Mouse (Mus musculus): Measurements from ENCODE around the gene Gm21992. TPM values are rescaled to one million over a fixed set of nuclear protein-coding genes. Genes with fewer than 3 reads are reported as not detected.

The Gm21992 gene
- polyA plus RNA-seq, 1 experiment from 2014 or later = 41.5 TPM

DNA sequence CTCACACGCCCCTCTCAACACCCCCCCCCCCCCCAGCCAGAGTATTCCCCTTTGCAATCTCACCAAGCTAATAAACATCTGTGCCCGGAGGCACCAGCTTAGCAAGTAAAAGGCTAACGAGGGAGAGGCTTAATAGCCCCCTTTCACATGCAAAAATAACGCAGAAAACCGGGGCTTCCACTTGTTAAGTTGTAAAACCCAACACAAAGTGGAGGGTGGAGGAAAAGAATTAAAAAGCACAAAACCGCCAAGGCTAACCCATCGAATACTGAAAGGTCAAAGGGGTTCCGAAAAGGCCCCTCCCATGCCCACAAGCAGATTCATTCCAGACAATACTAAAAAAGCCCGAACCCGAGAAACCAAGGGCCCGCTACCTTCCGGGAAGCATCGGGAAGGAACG, 1.1 kb downstream of the Gm21992 start:
- Histone ChIP-seq H3K9me3 (replicated peaks) (no peaks in the 10 kb centered on the region), H3K4me1 (peaks cover 22% of the 10 kb centered on the region), H3K4me3 (peak overlapping the region; percentile 81), H3K27ac (peak overlapping the region; percentile 93; the same call in 1 of the 2 replicates), H3K27me3 (no peaks in the 10 kb centered on the region), H3K36me3 (no peaks in the 10 kb centered on the region), H3K9ac (peak overlapping the region; percentile 82), H3K4me2 (replicated peaks) (peak overlapping the region; percentile 96)
- ATAC-seq (ENCODE audit: low FRiP score) = no peak
- WGBS = 0% methylated on average over 14 of the region's 14 CpGs

DNA sequence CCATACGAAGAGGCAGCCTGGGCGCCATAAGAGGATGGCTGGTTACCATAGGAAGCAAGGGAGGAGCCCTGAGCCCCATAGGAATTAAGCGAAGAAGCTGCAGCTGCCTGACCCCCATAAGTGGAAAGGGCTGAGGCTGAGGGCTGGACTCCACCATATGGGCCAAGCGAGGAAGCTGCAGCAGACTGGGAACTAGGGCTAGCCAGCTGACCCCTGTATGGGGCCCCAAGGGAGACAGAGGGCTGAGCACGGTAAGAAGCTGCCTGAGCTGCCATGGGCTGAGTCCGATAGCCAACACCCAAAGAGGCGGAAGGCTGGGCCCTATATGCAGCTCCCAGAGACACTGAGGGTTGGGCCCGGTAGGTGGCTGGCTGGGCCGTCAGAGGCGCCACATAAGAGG, 8.1 kb downstream of the Gm21992 start:
- Histone ChIP-seq H3K4me1 (peaks cover 15% of the 10 kb centered on the region), H3K27me3 (no peaks in the 10 kb centered on the region), H3K36me3 (peaks cover 55% of the 10 kb centered on the region), H3K4me3 (no peak overlapping the region), H3K9me3 (replicated peaks) (no peaks in the 10 kb centered on the region), H3K27ac (no peak overlapping the region), H3K9ac (no peak overlapping the region), H3K4me2 (replicated peaks) (no peak overlapping the region)
- no peak for ATAC-seq (ENCODE audit: low FRiP score)
- WGBS = 79% methylated on average over 10 of the region's 10 CpGs

DNA sequence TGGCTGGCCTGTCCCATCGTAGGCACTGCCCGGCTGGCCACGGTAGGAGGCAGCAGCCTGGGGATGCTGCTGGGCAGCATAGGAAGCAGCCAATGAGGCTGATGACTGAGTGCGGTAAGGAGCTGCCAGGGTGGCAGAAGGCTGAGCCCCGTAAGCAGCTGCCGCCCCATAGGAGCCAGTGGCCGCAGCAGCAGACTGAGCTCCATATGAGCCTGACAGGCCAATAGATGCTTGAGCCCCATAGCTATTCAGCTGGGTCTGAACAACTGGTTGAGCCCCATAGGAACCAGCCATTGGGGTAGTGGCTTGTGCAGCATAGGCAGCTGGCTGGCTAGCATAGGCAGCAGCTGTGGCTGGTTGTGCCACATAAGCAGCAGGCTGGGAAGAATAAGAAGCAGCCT, 8.7 kb downstream of the Gm21992 start:
- no peak overlapping the region for H3K4me3 ChIP-seq
- WGBS = 90% methylated on average over 7 of the region's 7 CpGs
- H3K4me2 ChIP-seq (replicated peaks) = no peak overlapping the region
- no peaks in the 10 kb centered on the region for H3K27me3 ChIP-seq
- H3K36me3 ChIP-seq = peaks cover 59% of the 10 kb centered on the region
- peaks cover 9% of the 10 kb centered on the region; the same call in 1 of the 2 replicates for H3K4me1 ChIP-seq
- H3K9me3 ChIP-seq (replicated peaks) = no peaks in the 10 kb centered on the region
- H3K27ac ChIP-seq = no peak overlapping the region
- H3K9ac ChIP-seq = no peak overlapping the region
- ATAC-seq (ENCODE audit: low FRiP score) = no peak; the same call in 1 of the 2 replicates

DNA sequence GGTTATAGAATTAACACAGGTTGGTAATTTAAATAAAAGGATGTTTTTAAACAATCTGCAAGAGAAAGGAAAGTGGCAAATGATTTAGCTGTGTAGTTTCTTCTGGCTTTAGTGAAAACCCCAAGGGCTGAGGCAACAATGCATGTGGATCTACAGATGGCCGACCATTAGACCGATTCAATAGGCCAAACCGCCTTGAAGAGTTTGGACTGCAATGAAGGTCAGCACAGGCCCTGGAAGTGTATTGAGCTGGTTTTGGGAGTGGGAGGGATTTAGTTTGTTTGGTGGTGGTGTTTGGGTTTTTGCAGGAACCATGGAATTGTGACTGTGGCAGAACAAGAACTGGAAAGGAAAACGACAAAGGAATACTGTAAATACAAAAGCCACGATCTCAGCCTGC, 12.3 kb downstream of the Gm21992 start:
- no peaks in the 10 kb centered on the region for H3K27me3 ChIP-seq
- H3K4me1 ChIP-seq = peaks cover 13% of the 10 kb centered on the region
- no peak overlapping the region for H3K4me3 ChIP-seq
- no peak overlapping the region for H3K27ac ChIP-seq
- no peak overlapping the region for H3K4me2 ChIP-seq (replicated peaks)
- ATAC-seq (ENCODE audit: low FRiP score) = no peak
- H3K36me3 ChIP-seq = peaks cover 65% of the 10 kb centered on the region
- WGBS = 96% methylated on average over 5 of the region's 5 CpGs
- no peak overlapping the region for H3K9ac ChIP-seq
- H3K9me3 ChIP-seq (replicated peaks) = no peaks in the 10 kb centered on the region

DNA sequence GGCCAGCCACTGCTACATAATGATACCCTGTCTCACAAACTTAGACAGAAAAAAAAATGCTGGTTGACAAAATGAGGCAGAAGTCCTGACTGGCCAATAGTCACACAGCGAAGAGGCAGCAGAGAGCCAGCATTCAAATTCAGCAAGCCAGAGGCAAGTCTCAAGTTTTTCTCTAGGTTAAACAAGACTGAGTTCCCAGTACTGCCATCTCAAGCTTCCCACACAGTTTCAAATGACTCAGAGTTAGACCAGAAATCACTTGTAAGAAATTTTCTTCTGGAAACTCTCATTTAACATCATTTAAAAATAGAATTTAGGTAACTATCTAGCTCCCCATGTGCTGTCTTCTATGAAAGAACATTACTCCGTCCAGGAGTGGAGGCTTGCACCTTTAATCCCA, 13.6 kb downstream of the Gm21992 start:
- no peak overlapping the region for H3K9ac ChIP-seq
- 98% methylated on average over 2 of the region's 2 CpGs for whole genome bisulfite sequencing
- no peaks in the 10 kb centered on the region for H3K27me3 ChIP-seq
- no peak overlapping the region for H3K27ac ChIP-seq
- no peak for ATAC-seq (ENCODE audit: low FRiP score)
- no peaks in the 10 kb centered on the region for H3K9me3 ChIP-seq (replicated peaks)
- peaks cover 5% of the 10 kb centered on the region for H3K4me1 ChIP-seq
- no peak overlapping the region for H3K4me3 ChIP-seq
- H3K36me3 ChIP-seq = peaks cover 53% of the 10 kb centered on the region
- H3K4me2 ChIP-seq (replicated peaks) = no peak overlapping the region

DNA sequence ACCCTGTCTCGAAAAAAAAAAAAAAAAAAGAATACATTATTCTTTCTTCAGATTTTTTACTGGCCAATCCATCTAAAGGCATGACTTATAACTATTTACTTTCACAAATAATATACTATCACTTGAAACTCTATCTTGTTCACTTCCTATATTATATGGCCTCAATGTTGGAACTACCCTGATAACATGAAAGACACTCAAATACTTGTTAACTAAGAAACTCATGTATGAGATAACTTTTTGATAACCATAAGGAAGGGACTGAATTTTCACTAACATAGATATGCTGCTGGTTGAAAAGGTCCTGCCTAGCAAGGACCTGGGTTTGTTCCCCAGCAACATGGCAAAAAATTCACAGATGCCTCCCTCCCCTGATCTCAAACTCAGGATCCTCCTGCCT, 15.5 kb downstream of the Gm21992 start:
- no peak overlapping the region for H3K9ac ChIP-seq
- no peak for ATAC-seq (ENCODE audit: low FRiP score)
- no peaks in the 10 kb centered on the region for H3K27me3 ChIP-seq
- 69% methylated on average over 1 of the region's 1 CpGs for WGBS
- H3K4me3 ChIP-seq = no peak overlapping the region
- H3K4me2 ChIP-seq (replicated peaks) = no peak overlapping the region
- no peak overlapping the region for H3K27ac ChIP-seq
- peaks cover 46% of the 10 kb centered on the region for H3K36me3 ChIP-seq
- peaks cover 20% of the 10 kb centered on the region for H3K4me1 ChIP-seq
- H3K9me3 ChIP-seq (replicated peaks) = no peaks in the 10 kb centered on the region

DNA sequence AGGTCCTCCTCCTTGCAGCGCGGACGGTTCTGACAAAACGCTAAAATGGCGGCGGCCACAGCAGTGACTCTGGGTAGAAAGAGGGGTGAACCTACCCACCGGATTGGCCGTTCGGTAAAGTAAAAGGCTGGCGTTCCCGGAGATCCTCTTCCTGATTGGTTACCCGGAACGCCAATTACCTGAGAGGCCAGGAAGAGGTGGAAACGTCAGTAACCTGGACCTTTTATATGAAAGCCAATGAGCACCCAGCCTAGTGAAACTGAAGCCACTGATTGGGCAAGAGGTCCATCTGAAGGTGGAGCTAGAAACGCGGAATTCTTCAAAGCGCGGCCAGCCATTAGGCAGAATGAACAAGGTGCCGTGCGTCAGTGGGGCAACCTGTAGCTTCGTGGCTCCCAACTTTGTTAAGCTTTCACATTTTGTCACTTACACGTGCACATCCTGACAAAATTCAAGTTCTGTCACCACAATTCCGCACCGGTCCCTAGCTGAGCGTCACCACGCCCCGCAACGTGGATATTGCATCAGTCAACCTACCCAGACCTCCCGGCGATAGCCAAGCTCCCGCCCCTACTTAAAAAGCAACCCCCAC, 17.5 kb downstream of the Gm21992 start, which contains the start of gene Rbm4:
Gene Rbm4, minus strand, starts transcription at position 71 of the 592 bp plus-strand sequence.
- ATAC-seq (ENCODE audit: low FRiP score) = peak; percentile 99
- H3K4me1 ChIP-seq = peaks cover 39% of the 10 kb centered on the region
- peaks cover 35% of the 10 kb centered on the region for H3K36me3 ChIP-seq
- peak within 1 kb of the TSS; percentile 79 for H3K9ac ChIP-seq
- H3K27me3 ChIP-seq = no peaks in the 10 kb centered on the region
- H3K9me3 ChIP-seq (replicated peaks) = no peaks in the 10 kb centered on the region
- under 1% methylated on average over 31 of the region's 31 CpGs for WGBS
- H3K4me2 ChIP-seq (replicated peaks) = peak within 1 kb of the TSS; percentile 68
- H3K27ac ChIP-seq = peak within 1 kb of the TSS; percentile 80
- peak within 1 kb of the TSS; percentile 73 for H3K4me3 ChIP-seq

DNA sequence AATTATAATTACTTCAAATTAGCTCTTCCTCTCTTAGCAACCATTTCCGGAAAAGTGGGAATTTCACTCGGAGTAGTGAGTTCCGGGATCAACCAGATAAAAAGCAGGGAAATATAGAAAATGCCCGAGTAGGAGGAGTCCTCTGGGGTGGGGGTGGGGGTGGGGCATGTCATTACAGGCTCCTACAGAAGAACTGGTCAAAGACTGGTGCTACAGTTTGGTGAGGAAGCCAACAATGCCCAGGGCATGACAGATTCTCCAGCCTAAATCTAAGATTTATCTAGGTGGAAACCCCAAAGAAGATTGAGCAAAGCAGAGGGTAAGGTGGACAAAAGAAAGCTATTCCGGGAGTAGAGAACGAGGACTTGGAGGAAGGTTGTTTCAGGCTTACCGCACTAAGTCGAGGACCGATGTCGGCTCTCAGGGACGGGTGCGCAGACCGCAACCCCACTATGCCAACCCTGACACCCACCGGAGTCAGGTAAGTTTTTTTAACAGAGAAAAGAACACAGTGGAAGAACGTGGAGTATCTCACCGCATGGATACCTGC, 18.1 kb downstream of the Gm21992 start:
- Histone ChIP-seq H3K36me3 (peaks cover 31% of the 10 kb centered on the region), H3K4me1 (peaks cover 40% of the 10 kb centered on the region), H3K27me3 (no peaks in the 10 kb centered on the region), H3K9ac (peak overlapping the region; percentile 79), H3K27ac (peak overlapping the region; percentile 80), H3K4me3 (peak overlapping the region; percentile 73), H3K9me3 (replicated peaks) (no peaks in the 10 kb centered on the region), H3K4me2 (replicated peaks) (peak overlapping the region; percentile 68)
- WGBS = 3% methylated on average over 16 of the region's 16 CpGs
- ATAC-seq (ENCODE audit: low FRiP score) = peak; percentile 57; the same call in 1 of the 2 replicates

DNA sequence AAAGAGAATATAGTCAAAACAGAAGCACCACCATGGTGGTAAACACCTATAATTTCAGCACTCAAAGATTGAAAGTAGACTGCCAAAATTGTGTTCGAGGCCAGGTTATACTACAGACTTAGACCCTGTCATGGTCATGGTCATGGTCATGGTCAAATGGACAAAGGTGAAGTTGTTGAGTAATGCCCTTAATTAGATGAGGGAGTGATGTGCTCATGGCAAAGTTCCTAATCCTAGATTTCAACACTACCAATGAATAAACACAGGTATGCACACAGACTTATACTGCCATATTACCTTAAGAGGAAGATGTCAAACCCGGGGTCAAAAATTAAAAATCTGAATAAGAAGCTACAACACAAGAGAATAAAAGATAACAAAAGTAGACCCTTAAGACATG, 25.1 kb downstream of the Gm21992 start:
- Histone ChIP-seq H3K27ac (no peak overlapping the region), H3K27me3 (no peaks in the 10 kb centered on the region), H3K9ac (no peak overlapping the region), H3K4me3 (no peak overlapping the region), H3K4me1 (peaks cover 33% of the 10 kb centered on the region), H3K9me3 (replicated peaks) (no peaks in the 10 kb centered on the region), H3K4me2 (replicated peaks) (no peak overlapping the region), H3K36me3 (peaks cover 72% of the 10 kb centered on the region)
- WGBS = 97% methylated on average over 2 of the region's 2 CpGs
- no peak for ATAC-seq (ENCODE audit: low FRiP score)

DNA sequence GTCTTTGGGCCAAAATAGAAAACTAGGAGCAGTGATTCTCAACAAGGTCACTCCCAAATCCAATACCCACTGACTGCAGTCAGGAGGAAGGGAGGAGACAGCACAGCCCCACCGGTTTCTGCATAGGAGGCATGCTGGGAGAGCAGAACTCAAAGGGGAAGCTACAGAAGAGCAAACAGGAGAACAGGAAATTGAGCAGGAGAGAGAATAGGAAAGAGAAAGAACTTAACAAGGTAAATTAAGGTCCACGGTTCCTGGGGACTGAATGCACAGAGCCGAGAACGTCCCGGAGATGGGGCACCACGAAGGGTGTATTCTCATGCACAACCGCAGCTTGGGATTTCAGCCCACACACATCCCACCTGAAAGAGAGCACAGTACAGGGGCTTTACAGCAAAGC, 26.2 kb downstream of the Gm21992 start:
- Histone ChIP-seq H3K9me3 (replicated peaks) (no peaks in the 10 kb centered on the region), H3K36me3 (peaks cover 67% of the 10 kb centered on the region), H3K4me1 (peaks cover 22% of the 10 kb centered on the region), H3K4me2 (replicated peaks) (no peak overlapping the region), H3K4me3 (no peak overlapping the region), H3K9ac (no peak overlapping the region), H3K27ac (no peak overlapping the region), H3K27me3 (no peaks in the 10 kb centered on the region)
- no peak for ATAC-seq (ENCODE audit: low FRiP score)
- 94% methylated on average over 7 of the region's 7 CpGs for WGBS

DNA sequence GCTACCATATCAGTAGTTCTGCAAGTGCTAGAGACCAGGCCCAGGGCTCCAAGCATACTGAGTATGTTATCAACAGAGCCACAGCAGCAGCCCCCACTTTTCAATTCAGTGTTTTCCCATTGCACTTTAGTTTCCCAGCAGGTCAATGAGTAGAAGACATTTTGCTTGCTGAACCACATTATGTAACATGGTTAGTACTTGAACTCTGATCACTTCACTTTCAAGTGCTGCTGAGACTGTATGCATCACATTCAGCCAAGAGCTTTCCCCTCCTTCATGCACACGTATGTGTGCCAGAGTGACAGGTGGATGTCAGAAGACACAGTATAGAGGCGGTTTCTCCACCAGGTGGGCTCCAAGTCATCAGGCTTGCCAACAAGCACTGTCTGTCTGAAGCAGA, 28.5 kb downstream of the Gm21992 start:
- H3K27ac ChIP-seq = no peak overlapping the region
- H3K27me3 ChIP-seq = no peaks in the 10 kb centered on the region
- no peaks in the 10 kb centered on the region for H3K9me3 ChIP-seq (replicated peaks)
- H3K4me1 ChIP-seq = peaks cover 10% of the 10 kb centered on the region; the same call in 1 of the 2 replicates
- 91% methylated on average over 2 of the region's 2 CpGs for WGBS
- ATAC-seq (ENCODE audit: low FRiP score) = no peak
- H3K4me3 ChIP-seq = no peak overlapping the region
- H3K36me3 ChIP-seq = peaks cover 66% of the 10 kb centered on the region
- no peak overlapping the region for H3K9ac ChIP-seq
- no peak overlapping the region for H3K4me2 ChIP-seq (replicated peaks)

DNA sequence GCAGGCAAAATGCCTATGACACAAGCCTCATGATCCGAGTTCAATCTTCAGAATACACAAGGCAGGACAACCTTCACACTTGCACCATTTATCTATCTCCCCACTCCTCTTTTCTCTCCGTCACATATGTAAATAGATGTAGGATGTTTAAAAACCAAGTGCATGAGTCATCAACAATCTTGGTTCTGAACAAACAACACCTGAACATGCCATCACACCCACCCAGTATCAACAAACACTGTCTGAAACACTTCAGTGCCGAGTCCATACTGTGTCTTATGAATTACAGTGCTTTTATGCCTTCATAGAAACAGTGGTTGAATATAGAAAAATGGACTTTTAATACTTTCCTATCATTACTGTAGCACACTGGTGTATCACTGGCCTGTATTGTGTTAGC, 38.6 kb downstream of the Gm21992 start:
- ATAC-seq (ENCODE audit: low FRiP score) = no peak
- Histone ChIP-seq H3K4me1 (no peaks in the 10 kb centered on the region), H3K27me3 (no peaks in the 10 kb centered on the region), H3K27ac (no peak overlapping the region), H3K4me3 (no peak overlapping the region), H3K4me2 (replicated peaks) (no peak overlapping the region), H3K36me3 (peaks cover 67% of the 10 kb centered on the region), H3K9ac (no peak overlapping the region), H3K9me3 (replicated peaks) (no peaks in the 10 kb centered on the region)
- WGBS = 89% methylated on average over 3 of the region's 3 CpGs
